Mouse (Mus musculus) adrenal gland, postnatal 0 days (tissue): ENCODE data around the gene Rps17. TPM values are rescaled to one million over a fixed set of nuclear protein-coding genes. Genes with fewer than 3 reads are reported as not detected.

Experiments used
- polyA plus RNA-seq: library from polyadenylated mRNA; unstranded; fragments of >200 nt; fragmentation: Nextera tagmentation; extraction: Ambion mirVana; gene quantifications from 2 replicates; pipeline ENCODE4 v1.2.1, GENCODE M21; 2015

The Rps17 gene
- 1,416 and 2,217 TPM in 2 replicates for polyA plus RNA-seq

DNA sequence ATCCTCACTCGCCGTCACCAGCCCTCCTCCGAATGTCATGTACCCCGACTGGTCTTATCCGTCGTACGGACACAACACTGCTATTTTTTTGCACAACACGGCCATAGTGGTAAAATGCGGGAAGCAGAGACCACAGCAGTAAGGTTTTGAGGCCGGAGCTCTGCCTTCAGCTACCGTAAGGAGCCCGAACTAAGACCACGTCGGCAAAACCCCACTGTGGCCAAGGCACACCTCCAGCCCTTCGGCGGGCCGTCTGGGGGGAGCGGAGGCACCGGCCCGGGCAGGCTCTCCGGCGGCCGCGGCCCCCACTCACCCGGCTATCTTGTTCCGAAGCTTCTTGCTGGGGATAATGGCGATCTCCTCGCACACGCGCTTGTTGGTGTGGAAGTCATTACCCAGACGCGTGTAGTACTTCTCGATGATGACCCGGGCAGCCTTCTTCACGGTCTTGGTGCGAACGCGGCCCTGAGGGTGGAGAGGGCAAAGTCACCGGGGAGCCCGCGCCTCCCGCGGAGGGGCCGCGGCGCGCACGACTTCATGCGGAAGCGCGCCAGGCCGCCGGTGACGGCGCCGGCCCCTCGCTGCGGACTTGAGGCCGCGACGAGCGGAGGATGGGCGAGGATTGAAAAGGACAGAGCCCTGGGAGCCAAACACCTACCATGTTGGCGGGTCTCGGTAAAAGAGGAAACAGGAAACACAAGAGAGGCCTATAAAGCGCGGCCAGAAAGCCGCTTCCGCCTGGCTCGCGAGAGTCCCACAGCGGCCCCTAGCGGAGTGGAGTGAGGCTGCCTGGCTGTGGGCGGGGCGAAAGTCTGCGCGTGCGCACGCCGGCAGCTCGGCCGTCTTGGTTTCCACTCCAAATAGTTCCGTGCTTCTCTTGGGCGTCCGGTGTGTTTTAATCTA lies at the start of gene Rps17:
Gene Rps17 (minus strand): TSS at position 711 of the 903 bp plus-strand sequence.

Other genes with a start within 250 kb of the Rps17 start
- not detected in 2 replicates for gene Slc28a1, start 230.5 kb downstream of the Rps17 start, polyA plus RNA-seq
- 5.5 and 10.2 TPM in 2 replicates for gene Pde8a, start 131.7 kb downstream of the Rps17 start, polyA plus RNA-seq
- 6.1 and 8.3 TPM in 2 replicates for gene Cpeb1, start 110.2 kb upstream of the Rps17 start, polyA plus RNA-seq
- gene Ap3b2, start 148.7 kb upstream of the Rps17 start, polyA plus RNA-seq, result 12.3 and 20.9 TPM in 2 replicates
- not detected in 2 replicates for gene BC048679, start 153.0 kb upstream of the Rps17 start, polyA plus RNA-seq
- gene Fsd2, start 221.7 kb upstream of the Rps17 start, polyA plus RNA-seq, result 0.06 and 0.46 TPM in 2 replicates
- 5.2 and 7.7 TPM in 2 replicates for gene Whamm, start 226.0 kb upstream of the Rps17 start, polyA plus RNA-seq